ENCODE assay signal across 7 mouse cellular contexts in genomic region chr4:46451240-46451757, GRCm38 (mm10). TPM values are rescaled to one million over a fixed set of nuclear protein-coding genes. Genes with fewer than 3 reads are reported as not detected.
DNase-seq lines count a peak whose midpoint lies in the region; ATAC-seq lines count a peak whose summit lies in the region.

No protein-coding gene starts in this region.

- H3K9me3 ChIP-seq in limb, embryonic 13.5 days, result no peaks in the 10 kb centered on the region
- H3K9me3 ChIP-seq in midbrain, embryonic 16.5 days (replicated peaks; ENCODE audit: control insufficient read depth, low read length, poor library complexity, severe bottlenecking), result no peaks in the 10 kb centered on the region

- DNase-seq in adrenal gland, adult 8-10 months, result peak; percentile 69
- peak; percentile 80 for DNase-seq in embryo, embryonic 11 days
- DNase-seq in kidney, adult 18-20 months, result peak; percentile 88
- DNase-seq in spleen, postnatal 10 days (ENCODE audit: low spot score in 2 of 2), result peak; percentile 79 to 86

- no peaks in the 10 kb centered on the region for H3K27me3 ChIP-seq in limb, embryonic 13.5 days
- H3K27me3 ChIP-seq in midbrain, embryonic 16.5 days (ENCODE audit: control insufficient read depth, insufficient read depth, low read depth, low read length), result no peaks in the 10 kb centered on the region

- H3K36me3 ChIP-seq in limb, embryonic 13.5 days, result no peaks in the 10 kb centered on the region
- no peaks in the 10 kb centered on the region for H3K36me3 ChIP-seq in midbrain, embryonic 16.5 days (ENCODE audit: control insufficient read depth, insufficient read depth, low read length)

- under 1% methylated on average over 42 of the region's 70 CpGs for WGBS in limb, embryonic 13.5 days
- under 1% methylated on average over 38 of the region's 70 CpGs for WGBS in midbrain, embryonic 16.5 days

- peaks cover 41% of the 10 kb centered on the region for H3K4me1 ChIP-seq in limb, embryonic 13.5 days
- H3K4me1 ChIP-seq in midbrain, embryonic 16.5 days (ENCODE audit: control insufficient read depth, insufficient read depth, low read length), result peaks cover 13% of the 10 kb centered on the region

- H3K9ac ChIP-seq in limb, embryonic 13.5 days, result peak overlapping the region; percentile 99
- H3K9ac ChIP-seq in midbrain, embryonic 16.5 days (ENCODE audit: low read depth, low read length), result peak overlapping the region; percentile 94

- ATAC-seq in granulocyte monocyte progenitor cell, adult 5-6 weeks (replicated peaks; ENCODE audit: poor library complexity, severe bottlenecking), result peak; percentile 2; the same call in 1 of the 2 replicates
- peak; percentile 13 for ATAC-seq in limb, embryonic 13.5 days (ENCODE audit: low FRiP score, low read depth)
- peak; percentile 65 for ATAC-seq in midbrain, embryonic 16.5 days

- peak overlapping the region; percentile 99 for H3K27ac ChIP-seq in limb, embryonic 13.5 days
- H3K27ac ChIP-seq in midbrain, embryonic 16.5 days (ENCODE audit: low read length), result peak overlapping the region; percentile 95

- H3K4me3 ChIP-seq in limb, embryonic 13.5 days, result peak overlapping the region; percentile 90
- H3K4me3 ChIP-seq in midbrain, embryonic 16.5 days (ENCODE audit: low read depth, low read length), result peak overlapping the region; percentile 86

- H3K4me2 ChIP-seq in limb, embryonic 13.5 days (replicated peaks), result peak overlapping the region; percentile 83
- H3K4me2 ChIP-seq in midbrain, embryonic 16.5 days (ENCODE audit: low read length), result peak overlapping the region; percentile 86

RNA-seq across cellular contexts. Expression of gene Anp32b, which starts 0.6 kb away (rescaled TPM):
- 100 to 1,000 TPM; 104 to 129 (median 117) TPM for total RNA-seq in adrenal gland, adult 8-10 months (2022)
- total RNA-seq in granulocyte monocyte progenitor cell, adult 5-6 weeks (2014; fragmentation: Nextera tagmentation), result 672 and 724 TPM in 2 replicates
- 142 and 159 TPM in 2 replicates for total RNA-seq in granulocyte monocyte progenitor cell, adult 5-6 weeks (2017)
- 284 and 307 TPM in 2 replicates for polyA plus RNA-seq in limb, embryonic 13.5 days (2015; fragmentation: Nextera tagmentation; extraction: Ambion mirVana)
- 62.6 and 70.0 TPM in 2 replicates for polyA plus RNA-seq in midbrain, embryonic 16.5 days (2015; fragmentation: Nextera tagmentation; extraction: Ambion mirVana)

RNA-seq across cellular contexts. Expression of gene Nans, which starts 37.7 kb away (rescaled TPM):
- total RNA-seq in adrenal gland, adult 8-10 months (2022), result 10 to 100 TPM; 35.0 to 43.4 (median 38.6) TPM
- 77.2 and 94.3 TPM in 2 replicates for total RNA-seq in granulocyte monocyte progenitor cell, adult 5-6 weeks (2014; fragmentation: Nextera tagmentation)
- total RNA-seq in granulocyte monocyte progenitor cell, adult 5-6 weeks (2017), result 86.2 and 97.0 TPM in 2 replicates
- 102 and 105 TPM in 2 replicates for polyA plus RNA-seq in limb, embryonic 13.5 days (2015; fragmentation: Nextera tagmentation; extraction: Ambion mirVana)
- 66.9 and 71.7 TPM in 2 replicates for polyA plus RNA-seq in midbrain, embryonic 16.5 days (2015; fragmentation: Nextera tagmentation; extraction: Ambion mirVana)

RNA-seq across cellular contexts. Expression of gene Hemgn, which starts 38.0 kb away (rescaled TPM):
- total RNA-seq in adrenal gland, adult 8-10 months (2022), result under 1 TPM in 1 of 4 experiments, not detected in 3; 0.11 TPM
- total RNA-seq in granulocyte monocyte progenitor cell, adult 5-6 weeks (2014; fragmentation: Nextera tagmentation), result 0.45 and 1.2 TPM in 2 replicates
- total RNA-seq in granulocyte monocyte progenitor cell, adult 5-6 weeks (2017), result 2.2 and 3.0 TPM in 2 replicates
- 0.52 and 3.3 TPM in 2 replicates for polyA plus RNA-seq in limb, embryonic 13.5 days (2015; fragmentation: Nextera tagmentation; extraction: Ambion mirVana)
- polyA plus RNA-seq in midbrain, embryonic 16.5 days (2015; fragmentation: Nextera tagmentation; extraction: Ambion mirVana), result not detected in 2 replicates

Comparison
In these comparisons a context has a peak if more than half of its experiments do, and no peak if none do; other contexts are left out.
1. Peak in every context shown above with its lines: DNase-seq, ATAC-seq, H3K4me3 ChIP-seq and H3K27ac ChIP-seq.
2. ATAC-seq: peak in every context shown above with its lines; median percentile 65 in midbrain, embryonic 16.5 days; 13 in limb, embryonic 13.5 days; 2 in granulocyte monocyte progenitor cell, adult 5-6 weeks.